Mouse (Mus musculus): ENCODE data around the gene Baiap2l2.

- TF ChIP-seq CTCF (IDR thresholded peaks at IDR 0.05; ENCODE audit: extremely low read depth, insufficient read depth, low read length) (no peak), POLR2A (IDR thresholded peaks at IDR 0.05; ENCODE audit: extremely low read depth, insufficient read depth, low read length) (no peak)
Observed at GRCm38 (mm10) chr15:79306043-79306637, 20.8 kb upstream of the Baiap2l2 start.
